Mouse (Mus musculus): Measurements from ENCODE around the gene Mboat7. TPM values are rescaled to one million over a fixed set of nuclear protein-coding genes. Genes with fewer than 3 reads are reported as not detected.
A peak's percentile ranks its signal among the peaks of the same experiment; 100 is the strongest.

Mboat7 gene
- total and polyA plus RNA-seq, 3 experiments, result 31.1 to 113 TPM; not detected in 1

DNA sequence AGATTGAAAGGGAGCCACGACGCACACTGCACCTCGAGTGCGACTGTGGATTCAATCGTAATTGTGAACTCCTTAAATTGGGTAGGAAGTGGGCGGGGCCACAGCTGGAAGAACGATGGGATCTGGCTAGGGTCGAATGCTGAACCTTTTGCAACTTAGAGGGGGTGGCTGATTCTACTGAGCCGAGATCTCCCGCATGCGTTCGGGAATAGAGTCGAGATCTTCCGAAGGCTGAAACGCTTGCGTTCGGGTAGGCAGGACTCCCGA is 419 bp upstream of the Mboat7 start:
- no peak for DNase-seq (ENCODE audit: low read depth, low spot score)
- peaks cover 0 to 7% of the 10 kb centered on the region in 2 experiments; a peak in 3 of 4 replicates for H3K36me3 ChIP-seq (ENCODE audit: control insufficient read depth in 1 of 2, insufficient read depth in 2 of 2, low read length in 2 of 2)
- H3K4me3 ChIP-seq (ENCODE audit: control insufficient read depth in 1 of 2, insufficient read depth in 1 of 2, low read depth in 2 of 2, low read length in 2 of 2), result peak overlapping the region; percentile 73 to 79

DNA sequence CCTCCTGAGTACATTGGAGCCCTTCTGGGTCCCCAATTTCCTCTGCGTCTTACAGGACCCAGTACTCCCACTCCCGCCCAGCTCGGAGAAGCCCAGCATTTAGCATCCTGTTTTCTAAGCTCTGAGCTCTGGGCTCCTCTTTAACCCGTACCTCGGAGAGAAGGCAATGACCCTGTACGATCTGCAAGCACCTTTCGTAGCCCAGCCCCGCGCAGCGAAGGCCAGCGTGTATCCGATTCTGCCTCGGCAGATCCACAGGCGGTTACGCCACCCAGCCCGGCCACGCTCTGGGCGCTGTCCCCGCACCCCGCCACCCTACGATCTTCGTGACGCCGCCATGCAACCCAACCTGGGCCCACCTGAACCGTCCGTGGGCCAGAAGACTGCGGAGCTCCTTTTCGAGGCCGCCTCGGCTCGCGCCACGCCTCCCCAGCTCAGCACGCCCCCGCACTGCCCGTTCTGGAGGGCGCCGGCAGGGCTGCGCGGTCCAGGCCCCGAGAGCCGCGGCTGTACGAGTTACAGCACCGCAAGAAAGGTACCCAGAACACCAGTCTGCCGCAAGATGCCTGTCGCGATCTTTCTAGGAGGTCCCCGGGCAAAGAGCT is 839 bp downstream of the Mboat7 start, which contains the start of gene Tsen34:
Gene Tsen34, plus strand, starts transcription at position 482 of the 605 bp plus-strand sequence.
- DNase-seq (ENCODE audit: low read depth, low spot score), result peak; percentile 68
- Histone ChIP-seq H3K27me3 (ENCODE audit: control insufficient read depth in 1 of 2, insufficient read depth in 2 of 2, low read length in 2 of 2) (no peaks in the 10 kb centered on the region), H3K36me3 (ENCODE audit: control insufficient read depth in 1 of 2, insufficient read depth in 2 of 2, low read length in 2 of 2) (peaks cover 0 to 7% of the 10 kb centered on the region in 2 experiments; a peak in 3 of 4 replicates)

More for the DNA sequence above, 419 bp upstream of the Mboat7 start:
- Histone ChIP-seq H3K4me1 (ENCODE audit: control insufficient read depth in 1 of 2, insufficient read depth in 2 of 2, low read length in 2 of 2) (peaks cover 4 to 17% of the 10 kb centered on the region in 2 experiments; a peak in 3 of 4 replicates), H3K9me3 (replicated peaks; ENCODE audit: insufficient read depth, low read length) (no peaks in the 10 kb centered on the region), H3K79me2 (ENCODE audit: control insufficient read depth, insufficient read depth, low read length, poor library complexity) (peaks cover 7% of the 10 kb centered on the region; the same call in 1 of the 2 replicates), H3K9ac (ENCODE audit: control insufficient read depth, low read depth, low read length, poor library complexity, severe bottlenecking) (peak overlapping the region; percentile 73), H3K27ac (ENCODE audit: control insufficient read depth, low read depth, low read length) (peak overlapping the region; percentile 92), H3K27me3 (ENCODE audit: control insufficient read depth in 1 of 2, insufficient read depth in 2 of 2, low read length in 2 of 2) (no peaks in the 10 kb centered on the region)
- TF ChIP-seq RCOR1 (IDR thresholded peaks at IDR 0.05; ENCODE audit: low read depth, low read length), result no peak
- TF ChIP-seq POLR2A (IDR thresholded peaks at IDR 0.05; ENCODE audit: control insufficient read depth in 1 of 2, insufficient read depth in 1 of 2, low read depth in 1 of 2, low read length in 2 of 2, poor library complexity in 1 of 2), result peak in 1 of 2 experiments; percentile 3; a peak in 1 of 4 replicates
- TF ChIP-seq MXI1 (IDR thresholded peaks at IDR 0.05; ENCODE audit: low read depth, low read length), result peak; percentile 54; the same call in 1 of the 2 replicates
- TF ChIP-seq TCF12 (IDR thresholded peaks at IDR 0.05; ENCODE audit: low read depth, low read length), result no peak
- TF ChIP-seq KAT2A (conservative IDR thresholded peaks at IDR 0.05; ENCODE audit: low read depth, low read length), result no peak; the same call in 1 of the 2 replicates
- TF ChIP-seq NRF1 (IDR thresholded peaks at IDR 0.05; ENCODE audit: insufficient read depth, low read depth, low read length, poor library complexity, severe bottlenecking), result no peak
- TF ChIP-seq MAX (IDR thresholded peaks at IDR 0.05; ENCODE audit: low read length), result peak; percentile 33; the same call in 1 of the 2 replicates
- TF ChIP-seq BHLHE40 (IDR thresholded peaks at IDR 0.05; ENCODE audit: borderline replicate concordance, low read depth, low read length), result 0 out of 2 replicates have a peak, but pooled peaks have one; percentile 12
- no peak; the same call in none of the 2 replicates for TF ChIP-seq ZMIZ1 (IDR thresholded peaks at IDR 0.05; ENCODE audit: low read depth, low read length)

More for the DNA sequence above, 839 bp downstream of the Mboat7 start, which contains the start of gene Tsen34:
- Histone ChIP-seq H3K4me3 (ENCODE audit: control insufficient read depth in 1 of 2, insufficient read depth in 1 of 2, low read depth in 2 of 2, low read length in 2 of 2) (peak within 1 kb of the TSS; percentile 73 to 79), H3K4me1 (ENCODE audit: control insufficient read depth in 1 of 2, insufficient read depth in 2 of 2, low read length in 2 of 2) (peaks cover 4 to 17% of the 10 kb centered on the region in 2 experiments; a peak in 3 of 4 replicates), H3K9me3 (replicated peaks; ENCODE audit: insufficient read depth, low read length) (no peaks in the 10 kb centered on the region), H3K79me2 (ENCODE audit: control insufficient read depth, insufficient read depth, low read length, poor library complexity) (peaks cover 7% of the 10 kb centered on the region; the same call in 1 of the 2 replicates), H3K9ac (ENCODE audit: control insufficient read depth, low read depth, low read length, poor library complexity, severe bottlenecking) (peak within 1 kb of the TSS; percentile 73), H3K27ac (ENCODE audit: control insufficient read depth, low read depth, low read length) (peak within 1 kb of the TSS; percentile 92)
- TF ChIP-seq CTCF (IDR thresholded peaks at IDR 0.05 in 2 of 3, conservative IDR thresholded peaks at IDR 0.05 in 1 of 3; ENCODE audit: control insufficient read depth in 1 of 3, insufficient read depth in 1 of 3, low read depth in 2 of 3, low read length in 3 of 3, poor library complexity in 1 of 3, severe bottlenecking in 1 of 3) (0 out of 6 replicates have a peak, but pooled peaks of 1 of the 3 experiments have one; percentile 7), GABPA (IDR thresholded peaks at IDR 0.05; ENCODE audit: low read depth, low read length) (no peak), MYB (IDR thresholded peaks at IDR 0.05; ENCODE audit: low read depth, low read length) (no peak), NELFE (IDR thresholded peaks at IDR 0.05; ENCODE audit: low read depth, low read length) (peak; percentile 50; the same call in 1 of the 2 replicates), HCFC1 (IDR thresholded peaks at IDR 0.05; ENCODE audit: low read depth, low read length) (peak; percentile 36; the same call in 1 of the 2 replicates), MEF2A (IDR thresholded peaks at IDR 0.05; ENCODE audit: extremely low read depth, insufficient replicate concordance, low read depth, low read length, poor library complexity, severe bottlenecking) (no peak), POLR2AphosphoS2 (IDR thresholded peaks at IDR 0.05; ENCODE audit: low read length) (0 out of 2 replicates have a peak, but pooled peaks have one; percentile 44), TAL1 (IDR thresholded peaks at IDR 0.05; ENCODE audit: low read length) (no peak), POLR2A (IDR thresholded peaks at IDR 0.05; ENCODE audit: control insufficient read depth in 1 of 2, insufficient read depth in 1 of 2, low read depth in 1 of 2, low read length in 2 of 2, poor library complexity in 1 of 2) (peak in 1 of 2 experiments; percentile 59; a peak in 1 of 4 replicates), MXI1 (IDR thresholded peaks at IDR 0.05; ENCODE audit: low read depth, low read length) (peak; percentile 50), MYC (IDR thresholded peaks at IDR 0.05; ENCODE audit: low read depth, low read length) (0 out of 2 replicates have a peak, but pooled peaks have one; percentile 7)

Data from MEL (cell line).